Mouse (Mus musculus) stomach, postnatal 0 days (tissue): ENCODE measurements around the gene Luc7l.

Experiments
- CTCF ChIP-seq: IDR thresholded peaks from 2 replicates; pipeline ENCODE4 v1.5.1; 2016; ENCODE audit warnings: antibody characterized with exemption, low read depth, mild to moderate bottlenecking, moderate library complexity
- EP300 ChIP-seq: optimal IDR thresholded peaks from 2 replicates; pipeline ENCODE3; 2016; ENCODE audit warnings: antibody characterized with exemption

DNA sequence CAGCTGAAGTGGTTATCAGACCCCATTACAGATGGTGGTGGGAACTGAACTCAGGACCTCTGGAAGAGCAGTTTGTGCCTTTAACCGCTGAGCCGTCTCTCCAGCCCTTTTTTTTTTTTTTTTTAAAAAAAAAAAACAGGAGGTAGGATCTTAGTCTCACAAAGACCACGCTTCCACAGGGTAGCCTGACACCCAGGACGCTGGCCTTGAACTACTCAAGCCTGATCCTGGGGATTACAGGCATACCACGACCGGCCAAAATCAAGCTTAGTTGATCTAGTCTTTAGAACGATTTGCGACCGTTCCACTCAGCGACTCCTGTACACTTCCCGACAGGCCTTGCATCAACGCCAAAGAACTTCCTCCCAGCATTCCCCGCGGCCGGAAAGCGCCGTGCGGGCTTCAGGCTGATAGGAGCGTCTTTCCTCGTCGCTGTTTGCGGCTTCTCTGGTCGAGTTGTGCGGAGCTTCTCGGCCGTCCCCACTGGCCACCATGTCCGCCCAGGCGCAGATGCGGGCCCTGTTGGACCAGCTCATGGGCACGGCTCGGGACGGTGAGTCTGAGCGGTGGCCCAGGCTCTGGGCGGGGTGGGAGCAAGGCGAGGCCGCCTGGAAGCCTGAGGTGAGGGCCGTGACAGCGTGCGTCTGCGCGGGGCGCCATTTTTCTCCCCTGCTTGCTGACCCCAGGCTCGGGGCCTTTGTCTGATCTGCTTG lies at the start of gene Luc7l:
- TF ChIP-seq CTCF (peak; percentile 1; the same call in 1 of the 2 replicates), EP300 (peak; percentile 15)
